Mouse (Mus musculus): ENCODE results near the gene Fanca.

DNA sequence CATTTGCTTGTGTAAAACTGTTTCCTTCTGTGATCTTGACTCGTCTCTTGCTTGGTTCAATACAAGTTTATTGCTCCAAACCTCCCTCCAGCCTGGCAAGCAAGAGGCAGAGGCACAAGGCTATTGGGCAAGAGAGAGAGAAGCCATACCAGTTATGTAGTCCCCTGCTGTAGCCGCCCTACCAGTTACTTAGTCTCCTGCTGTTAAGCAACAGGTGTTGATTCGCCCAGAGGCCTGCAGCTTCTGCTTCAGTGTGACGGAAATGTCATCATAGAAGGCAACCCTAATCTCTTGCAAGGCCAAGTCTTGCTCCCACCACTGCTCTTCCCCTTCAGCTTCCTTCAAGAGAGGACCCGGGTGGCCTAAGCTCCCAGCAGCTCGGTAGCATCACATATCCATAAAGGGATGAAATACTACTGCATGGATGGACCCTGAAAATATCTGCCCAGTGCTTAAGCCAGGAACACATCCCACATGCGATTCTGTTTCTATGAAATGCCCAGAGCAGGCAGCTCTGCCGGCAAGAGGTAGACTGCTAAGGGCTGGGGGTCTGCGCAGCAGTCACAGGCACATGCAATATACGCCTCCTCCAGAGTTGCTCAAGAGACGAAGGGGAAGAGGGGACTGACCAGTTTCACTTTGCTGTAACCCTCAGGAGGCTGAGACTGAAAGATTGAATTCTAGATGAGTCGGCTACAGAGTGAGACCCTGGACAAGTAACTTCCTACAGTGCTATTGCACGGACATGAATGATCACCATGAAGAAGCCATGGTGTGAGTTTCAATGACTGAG is 37.9 kb downstream of the Fanca start:
- no peak for TF ChIP-seq POLR2A (IDR thresholded peaks at IDR 0.05; ENCODE audit: insufficient read depth, low read depth, low read length)
- no peak for TF ChIP-seq CTCF (IDR thresholded peaks at IDR 0.05)

All from heart, adult 2 months (tissue).